Mouse (Mus musculus) thymus, adult 2 months (tissue): ENCODE data around the gene Parp3.

ENCODE experiments used
- CTCF ChIP-seq: fragments of 200-500 bp; IDR thresholded peaks from 2 replicates; pipeline ENCODE4 v1.5.1; 2012; ENCODE audit warnings: mild to moderate bottlenecking, control low read depth, low read length, moderate library complexity, borderline replicate concordance; ENCODE audit not compliant: control insufficient read depth, poor library complexity, insufficient read depth; ENCODE audit errors: extremely low read depth
- POLR2A ChIP-seq: fragments of 200-500 bp; IDR thresholded peaks from 2 replicates; pipeline ENCODE4 v1.6.1; 2012; ENCODE audit warnings: mild to moderate bottlenecking, low read length, control low read depth, moderate library complexity; ENCODE audit not compliant: control insufficient read depth, poor library complexity, insufficient read depth; ENCODE audit errors: extremely low read depth

DNA sequence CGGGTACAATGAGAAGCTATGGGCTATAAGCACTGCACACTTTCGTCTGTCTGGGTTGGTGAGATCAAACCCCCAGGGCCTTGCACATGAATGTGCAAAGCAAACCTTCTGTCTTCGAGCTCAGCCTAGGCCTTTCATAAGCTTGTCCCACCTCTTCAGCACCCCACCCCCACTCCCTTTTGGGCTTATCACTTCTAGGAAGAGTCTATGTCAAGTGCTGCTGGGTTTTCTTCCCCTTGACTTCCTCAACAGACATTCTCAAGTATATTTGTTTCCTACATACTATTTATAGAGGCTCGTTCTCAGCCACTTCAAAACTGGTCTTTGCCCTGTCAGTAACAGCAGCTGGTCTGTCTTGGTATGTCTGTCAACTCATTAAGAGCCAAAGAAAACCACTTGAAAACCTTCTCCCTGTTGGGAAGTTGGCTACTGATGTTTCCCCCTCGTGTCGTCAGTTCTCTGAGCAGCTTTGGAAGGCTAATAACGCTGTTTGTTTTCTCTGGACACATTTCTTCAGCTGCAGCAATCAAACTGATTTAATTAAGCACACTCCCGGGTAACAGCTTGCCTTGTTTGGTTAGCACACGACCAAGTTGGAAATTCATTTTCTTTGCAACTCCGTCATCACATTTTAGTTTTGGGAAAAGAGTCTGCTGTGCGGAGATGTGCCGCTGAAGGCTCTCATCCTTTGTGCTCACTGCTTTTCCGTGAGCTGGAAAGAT, 36.1 kb upstream of the Parp3 start:
- TF ChIP-seq POLR2A = no peak
- no peak for TF ChIP-seq CTCF
